Mouse (Mus musculus) spleen, adult 2 months (tissue): ENCODE measurements around the gene Mpp3.

Source experiments
- CTCF ChIP-seq: fragments of 200-500 bp; IDR thresholded peaks from 2 replicates; pipeline ENCODE4 v1.5.1; 2011; ENCODE audit warnings: mild to moderate bottlenecking, inconsistent platforms; ENCODE audit not compliant: insufficient read depth, insufficient read length, insufficient replicate concordance; ENCODE audit errors: extremely low read depth
- POLR2A ChIP-seq: fragments of 200-500 bp; IDR thresholded peaks from 2 replicates; pipeline ENCODE4 v1.6.1; 2011; ENCODE audit warnings: low read depth, low read length, inconsistent platforms

DNA sequence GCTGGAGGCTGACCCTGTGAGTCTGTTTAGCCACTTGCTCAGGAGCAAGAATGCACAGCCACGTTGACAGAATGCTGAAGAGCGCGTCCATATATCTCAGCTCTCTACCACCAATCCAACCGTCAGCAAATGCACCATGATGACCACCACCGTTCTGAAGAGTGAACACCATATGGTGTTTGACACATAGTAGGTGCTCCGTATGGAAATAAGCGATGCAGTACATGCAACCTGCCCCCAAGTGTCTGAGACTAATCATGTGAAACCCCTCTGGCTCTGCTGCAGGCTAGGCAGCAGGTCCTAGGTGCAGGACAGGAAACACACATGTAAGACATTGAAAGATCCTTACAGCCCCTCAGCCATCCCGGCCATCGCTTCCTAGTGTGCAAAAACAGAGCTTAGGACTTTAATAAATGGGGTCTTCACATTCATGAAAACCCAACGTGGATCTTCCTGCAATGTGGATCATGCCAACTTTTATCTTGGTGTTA is 44.8 kb downstream of the Mpp3 start:
- TF ChIP-seq POLR2A (no peak), CTCF (no peak)
